Mouse (Mus musculus) layer of hippocampus, adult 9-11 months (tissue): ENCODE measurements around the gene Dusp15.
A peak's percentile ranks its signal among the peaks of the same experiment; 100 is the strongest.

Experiments used
- DNase-seq: peaks from one replicate; pipeline ENCODE4 v3.0.0; 2022

Dusp15 gene

DNA sequence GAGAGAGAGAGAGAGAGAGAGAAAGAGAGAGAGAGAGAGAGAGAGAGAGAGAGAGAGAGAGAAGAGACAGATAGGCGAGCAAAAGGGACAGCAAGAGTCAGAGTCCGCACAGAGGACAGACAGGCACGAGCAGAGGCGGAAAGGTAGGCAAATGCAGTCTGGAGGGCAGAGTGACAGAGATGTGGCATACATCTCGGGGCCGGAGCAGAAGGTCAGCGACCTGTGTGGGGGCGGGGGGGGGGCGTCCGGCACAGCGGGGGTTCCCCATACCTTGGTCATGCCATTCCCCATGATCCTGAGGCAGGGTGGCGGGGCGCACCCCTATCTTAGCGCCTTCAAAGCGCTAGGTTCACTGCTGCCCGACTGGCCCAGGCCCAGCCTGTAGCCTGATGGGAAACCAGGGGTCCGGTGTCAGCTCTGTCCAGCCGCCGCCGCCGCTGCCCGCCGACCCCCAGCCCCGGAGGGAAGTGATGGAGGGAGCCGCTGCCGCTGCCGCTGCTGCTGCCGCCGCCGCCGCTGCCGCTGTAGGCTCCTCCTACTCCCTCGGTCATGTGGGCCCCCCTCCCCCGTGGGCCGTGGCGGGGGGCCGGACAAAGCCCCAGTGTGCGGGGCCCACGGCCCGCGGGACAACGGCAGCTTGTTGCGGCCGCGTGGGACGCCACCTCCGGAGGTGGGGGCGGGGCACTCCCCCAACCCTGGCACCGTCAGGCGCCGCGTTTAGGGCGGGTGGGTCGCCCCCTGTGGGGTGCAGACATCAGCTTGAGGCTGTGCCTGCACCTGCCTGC is at the start of gene Dusp15:
Dusp15 (minus strand) TSS at position 634 of the 785 bp plus-strand sequence.
- DNase-seq = peak; percentile 70

DNA sequence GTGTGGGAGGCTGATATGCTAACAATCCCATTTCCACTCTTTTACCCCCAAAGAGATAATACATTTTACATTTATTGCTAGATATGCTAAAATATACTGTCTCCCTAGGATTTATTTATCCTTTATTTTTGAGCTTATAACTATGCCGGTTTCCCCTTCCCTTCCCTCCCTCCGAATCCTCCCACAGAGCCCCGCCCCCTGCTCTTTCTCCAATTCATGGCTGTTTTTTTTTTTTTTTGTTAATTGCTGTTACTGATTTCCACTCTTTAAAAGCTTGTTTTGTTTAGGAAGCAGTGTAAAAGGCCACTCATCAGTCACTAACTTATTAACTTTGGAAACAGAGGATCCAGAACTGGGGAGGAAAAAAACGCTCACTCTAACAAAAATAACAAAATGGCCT is 45.5 kb upstream of the Dusp15 start:
- DNase-seq = no peak

DNA sequence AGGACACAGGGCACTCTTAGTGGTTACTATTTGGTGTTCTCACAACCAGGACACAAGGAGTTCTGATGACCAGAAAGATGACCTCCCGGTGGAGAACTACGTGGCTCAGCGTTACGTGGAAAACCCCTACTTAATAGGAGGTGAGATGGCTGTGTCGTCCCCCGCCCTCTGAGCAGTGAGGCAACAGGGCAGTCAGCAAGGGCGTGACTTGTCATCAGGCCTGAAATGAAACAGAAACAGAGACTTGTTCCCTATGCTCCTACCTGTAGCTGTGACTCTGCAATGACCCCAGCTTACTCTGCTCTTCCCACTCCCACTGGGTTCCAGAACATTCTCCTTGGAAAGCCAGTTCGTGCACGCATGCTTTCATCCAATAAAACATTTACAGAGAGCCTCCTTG is 40.0 kb upstream of the Dusp15 start:
- DNase-seq = no peak

DNA sequence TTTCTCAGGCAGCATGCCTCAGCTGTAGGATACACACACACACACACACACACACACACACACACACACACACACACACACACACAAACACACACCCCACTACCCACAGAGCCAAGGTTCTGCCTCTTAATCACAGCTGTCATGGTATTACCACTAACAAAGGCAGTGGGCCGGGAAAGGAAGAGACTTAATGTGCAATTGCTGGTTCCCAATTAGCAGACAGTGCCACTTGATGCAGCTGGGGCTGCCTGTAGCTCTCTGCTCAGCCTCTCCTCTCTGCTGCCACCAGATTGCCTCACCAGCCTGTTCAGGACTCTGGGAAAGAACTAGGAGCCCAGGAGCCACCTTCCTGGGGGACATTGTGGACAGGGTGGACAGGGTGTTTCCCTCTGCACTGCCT is 34.1 kb upstream of the Dusp15 start:
- DNase-seq = peak; percentile 42

DNA sequence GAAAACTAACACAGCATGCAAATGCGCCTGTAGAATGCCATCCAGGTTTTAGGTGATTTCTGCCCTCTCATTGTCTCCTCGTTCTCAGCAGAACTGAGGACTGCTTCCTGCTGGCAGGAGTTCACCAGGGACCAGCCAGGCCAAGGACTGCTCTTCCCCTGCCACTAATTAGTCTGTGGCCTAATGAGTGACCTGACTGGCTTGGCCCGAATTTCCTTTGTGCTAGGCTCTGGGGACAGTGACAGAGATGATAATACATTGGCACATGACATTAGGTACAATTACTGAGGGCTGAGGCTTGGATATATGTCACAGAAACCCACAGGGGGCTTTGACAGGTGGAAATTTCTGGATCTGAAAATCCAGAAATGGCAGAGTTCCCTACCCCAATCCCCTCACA is 25.5 kb upstream of the Dusp15 start:
- DNase-seq = no peak

DNA sequence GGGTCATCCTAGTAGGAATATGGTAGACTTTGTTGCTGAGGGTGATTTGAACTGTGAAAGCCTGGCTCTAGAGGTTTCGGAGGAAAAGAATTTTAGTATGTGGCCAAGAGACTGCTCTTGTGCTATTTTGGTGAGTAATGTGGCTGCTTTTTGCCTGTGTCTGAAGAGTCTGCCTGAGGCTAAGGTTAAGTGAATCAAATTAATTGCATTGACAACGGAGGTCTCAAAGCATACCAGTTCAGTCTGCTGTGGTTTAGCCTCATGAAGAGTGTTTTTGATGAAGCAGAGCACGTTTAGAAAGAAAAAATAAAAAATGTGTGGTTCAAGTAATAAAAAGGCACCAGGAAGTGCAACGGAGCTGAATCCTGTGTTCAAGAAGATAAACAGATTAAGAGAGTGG is 14.1 kb upstream of the Dusp15 start:
- DNase-seq = no peak

DNA sequence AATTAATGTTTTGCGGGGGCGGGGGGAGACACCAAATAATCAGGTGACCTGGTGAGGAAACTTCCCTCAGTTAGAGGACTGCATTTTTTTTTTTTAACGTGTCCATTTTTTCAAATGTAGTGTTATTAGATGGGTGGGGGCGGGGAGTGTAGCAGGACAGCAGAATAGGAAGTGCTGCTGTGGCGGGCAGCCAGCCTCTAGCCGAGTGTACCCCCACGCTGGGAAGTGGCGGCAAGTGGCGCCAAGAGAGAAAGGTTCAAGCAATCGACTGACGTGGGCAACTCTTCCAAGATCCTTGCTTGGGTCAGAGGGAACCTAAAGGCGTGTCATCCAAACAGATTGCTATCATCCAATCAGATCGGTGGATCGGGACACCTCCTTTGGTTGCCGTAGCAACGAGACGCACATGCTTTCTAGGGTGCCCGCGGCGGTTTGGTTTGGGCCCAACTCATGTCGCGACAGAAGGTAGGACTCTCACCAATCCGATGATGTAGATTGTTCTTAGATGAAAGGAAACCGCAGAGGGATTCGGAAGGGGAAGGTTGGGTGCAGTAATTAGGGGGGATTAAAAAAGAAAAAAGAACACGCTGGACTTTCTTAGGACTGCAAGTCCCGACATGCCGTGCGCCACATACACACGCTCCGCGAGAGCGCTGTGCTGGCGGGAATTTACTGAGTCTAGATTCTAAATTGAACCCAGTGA is 10.7 kb upstream of the Dusp15 start, which contains the start of gene Ttll9:
Ttll9 (plus strand) TSS at position 395 of the 703 bp plus-strand sequence.
- peak; percentile 91 for DNase-seq

DNA sequence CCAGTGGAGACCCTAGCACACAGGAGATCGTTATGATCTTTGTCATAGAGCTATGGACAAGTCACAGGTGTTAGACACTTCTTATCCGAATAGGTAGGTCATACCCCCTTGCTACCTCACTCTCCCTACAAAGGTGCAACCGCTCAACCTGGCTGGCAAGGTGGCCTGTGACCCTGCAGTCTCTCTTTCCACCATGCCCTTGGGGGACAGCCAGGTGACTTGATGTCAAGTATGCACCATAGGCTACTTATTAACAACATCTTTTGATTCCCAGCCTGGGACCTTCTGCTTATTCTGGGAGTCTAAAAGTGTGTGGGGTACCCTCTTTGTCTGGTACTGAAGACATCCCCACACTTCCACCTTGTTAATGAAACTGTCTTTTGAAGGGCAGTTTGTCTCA is 6.6 kb upstream of the Dusp15 start:
- DNase-seq = no peak

DNA sequence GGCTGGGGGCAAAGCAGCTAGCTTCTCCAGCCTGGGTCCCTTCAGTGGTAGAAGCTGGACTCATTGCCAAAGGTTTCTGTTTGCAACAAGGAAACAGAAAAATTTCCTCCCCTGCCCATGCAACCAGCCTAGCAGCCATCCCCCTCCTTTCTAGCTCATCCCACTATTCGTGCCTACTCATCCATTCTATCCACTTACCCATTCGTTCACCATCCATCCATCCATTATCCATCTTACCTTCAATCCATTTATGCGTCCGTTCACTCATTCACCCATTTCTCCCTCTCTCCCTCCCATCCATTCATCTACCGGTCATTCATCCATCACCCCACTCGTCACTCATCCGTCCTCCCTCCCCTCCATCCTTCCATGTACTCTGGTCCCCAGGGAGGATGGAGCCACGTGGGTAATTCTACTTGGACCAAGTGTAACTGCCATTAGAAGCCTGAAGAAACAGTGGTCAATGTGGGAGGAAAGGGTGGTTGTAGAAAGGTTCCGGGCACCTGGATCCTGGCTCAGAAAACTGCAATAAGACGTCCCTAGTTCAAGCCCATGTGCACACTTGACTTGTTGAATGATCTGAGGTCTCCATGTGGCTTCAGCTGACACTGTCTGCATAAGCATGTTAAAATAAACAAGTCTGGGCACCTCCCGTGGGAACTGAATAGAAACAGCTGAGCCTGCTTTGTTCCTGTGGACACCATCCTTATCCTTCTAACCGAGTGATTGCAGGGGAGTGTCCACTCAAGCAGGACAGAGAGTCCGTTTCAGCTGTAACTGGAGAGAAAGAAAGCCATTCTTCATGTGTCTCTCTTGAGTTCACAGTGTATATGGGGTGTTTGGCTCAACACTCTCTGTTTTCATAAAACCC is 587 bp upstream of the Dusp15 start:
- no peak for DNase-seq

DNA sequence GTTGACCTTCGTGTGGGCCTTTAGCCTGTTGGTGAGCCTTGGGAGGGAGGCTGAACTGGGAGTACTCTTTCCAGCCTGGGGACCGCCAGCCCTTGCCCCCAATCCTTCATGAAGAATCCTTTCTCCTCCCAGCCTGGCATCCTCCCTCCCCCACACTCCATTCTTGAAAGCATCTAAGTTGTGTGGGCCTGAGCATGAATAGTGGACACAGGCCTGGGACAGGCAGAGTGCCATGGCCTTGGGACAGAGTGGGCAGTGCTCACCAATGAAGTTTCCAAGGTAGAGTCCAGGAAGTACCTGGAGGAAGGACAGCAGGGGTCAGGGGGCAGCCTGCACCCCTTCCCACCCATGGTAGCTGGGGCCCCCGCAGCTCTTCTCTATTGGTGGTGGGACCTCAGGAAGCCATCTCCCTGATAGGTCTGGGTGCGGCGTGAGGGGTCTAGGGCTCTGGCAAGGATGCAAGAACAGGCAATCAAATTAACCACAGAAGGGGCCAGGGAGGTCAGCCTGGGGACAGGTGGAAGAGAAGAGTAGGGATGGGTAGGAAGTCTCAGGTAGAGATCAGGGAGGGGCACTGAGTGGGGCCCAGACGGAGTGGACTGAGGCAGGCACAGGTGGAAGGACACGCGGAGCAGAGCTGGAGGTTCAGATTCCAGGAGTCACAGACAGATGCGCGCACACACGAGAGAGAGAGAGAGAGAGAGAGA is 987 bp downstream of the Dusp15 start:
- no peak for DNase-seq

DNA sequence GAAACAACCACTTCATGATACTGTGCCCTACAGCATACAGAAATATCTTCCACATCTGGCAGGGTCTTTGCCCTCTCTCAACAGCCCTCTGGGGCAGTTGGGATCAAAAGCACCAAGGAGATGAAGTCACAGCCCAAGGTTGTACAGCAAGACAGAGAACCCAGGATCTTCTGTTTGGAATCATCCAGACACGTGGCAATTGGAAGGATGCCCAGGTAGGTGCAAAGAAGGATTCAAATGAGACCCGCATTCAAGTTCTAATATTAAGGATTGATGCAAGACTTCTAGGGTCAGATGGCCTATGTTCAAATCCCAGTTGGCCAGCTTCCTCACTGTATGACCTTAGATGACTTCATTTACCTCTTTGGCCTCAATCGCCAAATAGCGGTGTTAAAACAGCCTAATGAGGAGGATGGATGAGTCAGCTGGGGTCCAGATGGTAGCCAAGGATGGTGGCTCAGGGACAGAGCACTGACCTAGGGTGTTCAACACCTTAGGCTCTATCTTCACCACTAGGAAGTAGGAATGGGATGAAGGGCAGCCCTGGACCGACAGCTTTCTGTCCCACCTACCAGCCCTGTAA is 3.0 kb downstream of the Dusp15 start:
- DNase-seq = no peak

DNA sequence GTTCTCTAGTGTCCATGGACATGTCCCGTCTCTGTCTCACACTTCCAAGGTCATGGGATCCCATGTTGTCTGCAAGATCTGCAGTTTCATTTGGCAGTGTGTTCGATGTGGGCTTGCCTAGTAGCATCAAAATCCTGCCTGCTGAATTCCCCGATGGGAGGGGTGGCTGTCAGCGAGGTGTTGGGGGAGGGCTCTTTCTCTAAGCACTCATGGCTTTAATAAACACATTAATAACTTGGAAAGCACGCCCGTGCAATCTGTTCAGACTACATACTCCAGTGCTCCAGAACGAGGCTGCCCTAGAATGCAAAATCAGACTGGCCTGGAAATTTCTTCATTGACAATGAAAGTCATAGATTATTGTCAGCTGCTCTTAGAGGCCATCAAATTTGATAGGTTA is 4.4 kb downstream of the Dusp15 start:
- DNase-seq = peak; percentile 78

DNA sequence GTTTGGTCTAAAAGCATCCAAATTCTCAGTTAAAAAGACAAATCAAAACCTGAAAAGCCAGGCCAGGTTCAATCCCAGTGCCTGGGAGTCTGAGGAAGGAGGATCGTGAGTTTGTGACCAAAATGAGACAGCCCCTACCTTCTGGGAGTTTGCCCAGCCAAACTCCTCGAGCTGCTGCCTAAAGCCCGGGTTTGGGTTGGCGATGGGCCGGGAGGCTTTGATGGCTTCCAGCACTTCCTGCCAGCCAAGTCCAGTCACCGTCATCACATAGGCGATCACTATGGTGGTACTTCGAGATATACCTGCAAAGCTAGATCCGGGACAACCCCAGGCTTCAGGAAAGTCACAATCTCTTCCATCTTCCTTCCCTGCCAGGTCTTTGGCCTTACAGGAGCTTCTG is 7.5 kb downstream of the Dusp15 start:
- no peak for DNase-seq

DNA sequence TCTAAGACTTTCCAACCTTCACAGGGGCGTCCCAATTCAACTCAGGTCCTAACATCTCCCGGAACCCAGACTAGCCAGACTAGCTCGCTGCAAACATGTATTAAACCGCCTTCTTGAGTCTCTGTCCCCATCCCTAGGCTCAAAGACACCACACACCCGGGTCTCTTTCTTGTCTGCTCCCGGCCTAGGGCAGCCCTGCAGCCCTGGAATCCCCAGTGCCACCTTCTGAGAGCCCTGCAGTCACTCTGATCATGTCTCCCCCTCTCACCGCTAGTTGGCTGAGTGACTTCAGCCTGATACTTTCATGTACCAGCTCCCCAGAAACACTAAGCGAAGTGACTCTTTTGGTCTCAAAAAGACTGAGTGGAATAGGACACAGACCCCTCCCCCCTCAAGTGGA is 7.9 kb downstream of the Dusp15 start:
- DNase-seq = no peak

DNA sequence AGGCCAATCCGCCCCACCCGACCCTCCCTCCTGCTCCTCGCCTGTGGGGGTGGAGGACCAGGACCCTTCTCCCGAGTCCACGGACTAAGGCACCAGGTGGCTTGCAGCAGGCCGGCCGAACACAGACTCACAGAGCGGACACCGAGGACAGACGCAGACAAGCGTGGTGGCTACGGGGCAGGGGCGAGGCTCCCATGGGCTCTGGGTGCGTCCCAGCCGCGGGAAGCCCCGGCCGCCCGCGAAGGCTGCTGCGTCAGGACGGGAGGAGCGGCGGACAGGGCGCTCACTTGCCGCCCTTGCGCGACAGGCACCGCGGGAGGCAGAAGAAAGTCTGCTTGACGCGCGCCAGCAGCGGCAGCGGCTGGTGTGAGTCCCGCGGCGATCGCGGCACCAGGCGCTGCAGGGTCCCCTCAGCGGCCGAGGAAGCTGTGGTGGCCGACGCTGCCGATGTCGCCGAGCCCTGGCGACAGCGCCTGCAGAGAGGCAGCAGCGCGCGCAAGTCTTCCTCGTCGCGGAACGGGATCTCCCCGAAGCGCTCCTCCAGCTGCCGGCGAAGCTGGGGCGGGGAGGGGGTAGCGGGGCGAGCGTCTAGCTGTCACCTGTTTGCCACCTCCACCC is 8.5 kb downstream of the Dusp15 start:
- no peak for DNase-seq

DNA sequence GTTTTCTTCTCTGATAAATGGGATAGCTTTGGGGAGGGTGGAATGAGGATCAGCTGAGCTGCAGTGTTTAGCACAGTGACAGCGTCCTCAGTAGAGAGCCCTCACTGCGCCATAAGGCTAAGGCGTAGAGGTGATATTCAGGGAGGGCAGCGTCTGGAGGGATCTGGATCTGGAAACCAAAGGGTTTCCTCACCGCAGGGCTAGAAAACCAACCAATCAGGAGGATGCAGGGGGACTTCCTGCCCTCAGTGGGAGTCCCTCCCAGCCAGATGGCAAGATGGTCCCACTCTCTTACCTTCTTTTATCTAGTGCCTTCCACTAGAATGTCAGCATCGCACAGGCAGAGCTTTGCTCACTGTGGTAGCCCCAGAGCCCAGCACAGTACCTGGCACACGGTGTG is 9.7 kb downstream of the Dusp15 start:
- no peak for DNase-seq

DNA sequence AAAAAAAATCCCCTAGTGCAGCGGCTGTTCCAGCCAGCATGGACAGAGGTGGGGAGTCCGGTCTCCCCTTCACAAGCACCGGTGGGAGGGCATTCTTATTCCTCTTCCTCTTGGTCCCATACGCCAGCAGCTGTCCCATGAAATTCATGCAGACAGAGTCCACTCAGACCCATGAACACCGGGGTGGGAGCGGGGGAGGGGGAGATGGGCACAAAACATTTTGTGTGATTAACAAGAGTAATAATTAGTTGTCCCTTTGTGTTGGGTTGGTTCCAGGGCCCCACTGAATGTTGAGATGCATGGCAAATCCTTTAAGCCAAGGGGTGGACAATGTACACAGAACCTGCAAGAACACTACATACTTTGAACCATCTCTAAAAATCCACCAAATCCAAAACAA is 10.4 kb downstream of the Dusp15 start:
- DNase-seq = no peak

DNA sequence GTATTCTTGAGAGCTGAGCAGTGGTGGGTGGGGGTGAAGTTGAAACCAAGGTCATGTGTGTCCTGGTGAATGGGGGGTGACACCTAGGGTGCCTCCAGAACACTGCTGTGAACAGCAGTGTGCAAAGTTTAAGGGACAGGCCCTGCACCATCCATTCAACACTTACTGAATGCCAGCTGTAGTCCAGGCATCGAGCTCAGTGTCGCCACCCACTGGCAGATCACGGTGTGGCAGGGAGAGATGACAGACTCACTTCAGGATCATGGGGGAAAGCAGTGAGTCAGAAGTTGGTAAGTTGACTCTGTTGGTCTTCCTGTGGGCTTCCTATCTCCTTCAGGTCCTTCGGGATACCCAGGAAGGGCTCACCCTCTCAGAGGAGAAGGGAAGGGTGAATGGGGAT is 11.7 kb downstream of the Dusp15 start:
- no peak for DNase-seq

DNA sequence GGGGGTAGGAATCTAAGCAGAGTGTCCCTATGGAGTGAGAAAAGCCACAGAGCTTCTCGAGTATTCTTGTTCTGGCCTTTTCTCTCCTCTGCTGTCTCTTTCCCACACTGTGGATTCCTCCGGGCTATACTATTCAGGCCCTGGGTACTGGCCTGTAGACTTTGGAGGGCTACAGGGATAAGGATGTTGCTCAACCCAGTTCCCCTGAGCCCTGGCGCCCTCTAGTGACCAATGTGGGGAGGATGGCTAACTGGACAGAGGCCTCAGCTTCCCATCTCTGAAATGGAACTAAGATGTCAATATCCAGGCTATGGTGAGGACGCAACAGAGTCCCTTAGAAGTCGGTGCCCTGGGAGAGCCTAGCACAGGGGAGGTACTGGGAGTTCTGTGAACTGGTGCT is 17.9 kb downstream of the Dusp15 start:
- no peak for DNase-seq

DNA sequence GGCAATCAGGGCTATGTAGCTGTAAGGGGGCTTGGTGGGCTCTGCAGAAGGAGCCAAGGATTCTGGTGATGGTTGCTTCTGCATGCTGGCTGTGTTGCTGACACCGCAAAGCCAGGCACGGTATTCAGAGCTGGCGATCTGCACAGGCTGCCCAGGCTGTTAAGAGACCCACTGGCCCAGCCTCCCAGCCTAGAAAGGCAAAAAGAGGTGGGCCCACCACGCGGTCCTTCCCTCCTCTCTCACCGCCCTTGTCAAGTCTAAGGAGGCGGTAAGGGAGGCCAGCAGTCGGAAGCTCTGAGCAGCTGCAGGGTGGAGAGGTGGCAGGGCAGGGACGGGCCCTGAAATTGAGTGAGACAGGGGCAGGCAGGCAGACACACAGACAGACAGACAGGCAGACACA is 18.4 kb downstream of the Dusp15 start, which contains the start of gene Foxs1:
Foxs1 (minus strand) TSS at position 161 of the 400 bp plus-strand sequence.
- no peak for DNase-seq

DNA sequence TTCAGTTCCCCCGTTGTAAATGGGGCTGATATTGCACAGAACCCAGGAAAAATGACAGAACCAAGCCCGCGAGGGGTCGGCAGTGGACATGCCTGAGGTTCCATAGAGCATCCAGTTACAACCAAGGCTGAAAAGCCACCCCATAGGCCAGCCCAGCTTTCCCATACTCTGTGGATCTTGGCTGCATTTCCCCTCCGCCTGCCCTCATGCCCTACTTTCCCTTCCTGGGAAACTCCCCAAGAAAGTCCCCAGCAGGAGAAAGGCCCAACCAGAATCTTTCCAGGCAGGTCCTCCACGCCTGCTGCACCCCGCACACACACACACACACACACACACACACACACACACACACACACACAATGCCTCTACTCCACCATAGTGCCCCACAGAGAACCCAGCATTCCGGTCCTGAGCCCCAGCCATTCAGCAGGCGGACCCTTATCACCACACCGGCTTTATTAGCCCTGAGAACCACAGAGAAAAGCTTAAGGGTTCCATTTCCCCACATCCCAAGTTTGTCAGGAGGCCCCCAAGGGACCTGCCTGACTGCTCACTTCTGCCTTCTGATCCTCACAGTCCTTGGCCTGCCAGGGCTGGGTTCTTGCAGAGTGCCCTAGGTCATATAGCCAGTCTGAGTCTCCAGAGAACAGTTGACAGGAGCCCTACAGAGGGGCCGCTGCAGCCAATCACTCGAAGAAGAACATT is 19.9 kb downstream of the Dusp15 start:
- DNase-seq = no peak
